Mouse (Mus musculus) hindbrain, embryonic 11.5 days (tissue): ENCODE data around the gene Pspn. TPM values are rescaled to one million over a fixed set of nuclear protein-coding genes. Genes with fewer than 3 reads are reported as not detected.

Source experiments
- ATAC-seq: fragments of 200-750 bp; cut with Nextera tagmentation; 2 replicates; pipeline ENCODE4 v1.8.0; 2017; ENCODE audit warnings: mild to moderate bottlenecking, moderate TSS enrichment, moderate library complexity; ENCODE audit not compliant: low FRiP score
- DNase-seq: peaks from one replicate; pipeline ENCODE4 v3.0.0-alpha.2; 2015; ENCODE audit warnings: low spot score
- H3K27ac ChIP-seq: fragments of 300-500 bp; sonication (generic); 2 replicates; pipeline ENCODE4 v1.5.1; 2014; ENCODE audit warnings: mild to moderate bottlenecking, low read depth, low read length
- H3K27me3 ChIP-seq: fragments of 300-500 bp; sonication (generic); 2 replicates; pipeline ENCODE4 v1.6.1; 2014; ENCODE audit warnings: mild to moderate bottlenecking, low read length, moderate library complexity, mixed read lengths; ENCODE audit not compliant: control insufficient read depth, insufficient read depth
- H3K36me3 ChIP-seq: fragments of 300-500 bp; sonication (generic); 2 replicates; pipeline ENCODE4 v1.6.1; 2014; ENCODE audit warnings: mild to moderate bottlenecking, low read length, moderate library complexity, mixed read lengths; ENCODE audit not compliant: control insufficient read depth, insufficient read depth
- H3K4me1 ChIP-seq: fragments of 300-500 bp; sonication (generic); replicated peaks from 2 replicates; pipeline ENCODE4 v1.6.1; 2014; ENCODE audit warnings: low read length, mixed read lengths; ENCODE audit not compliant: control insufficient read depth, insufficient read depth
- H3K4me2 ChIP-seq: fragments of 300-500 bp; sonication (generic); replicated peaks from 2 replicates; pipeline ENCODE4 v1.6.1; 2014; ENCODE audit warnings: mild to moderate bottlenecking, low read depth, low read length
- H3K4me3 ChIP-seq: fragments of 300-500 bp; sonication (generic); 2 replicates; pipeline ENCODE4 v1.5.1; 2014; ENCODE audit warnings: low read depth, low read length
- H3K9ac ChIP-seq: fragments of 300-500 bp; sonication (generic); 2 replicates; pipeline ENCODE4 v1.6.1; 2014; ENCODE audit warnings: low read depth, low read length
- H3K9me3 ChIP-seq: fragments of 300-500 bp; sonication (generic); 2 replicates; pipeline ENCODE4 v1.6.1; 2016; ENCODE audit warnings: low read length; ENCODE audit not compliant: control insufficient read depth
- WGBS: fragments of 180-500 bp; shearing (Covaris S2); extraction: QIAGEN DNeasy Blood & Tissue Kit; methylation state at CpG from one replicate; pipeline ENCODE4 v1.1.7; 2014; 5-methylcytosine and 5-hydroxymethylcytosine counted together
- polyA plus RNA-seq: library from polyadenylated mRNA; unstranded; fragments of >200 nt; fragmentation: Nextera tagmentation; extraction: Ambion mirVana; gene quantifications from 2 replicates; pipeline ENCODE4 v1.2.1, GENCODE M21; 2014

Gene Pspn
- polyA plus RNA-seq, 1 experiment from 2014 or later = not detected

- H3K4me2 ChIP-seq = no peak overlapping the region
These were observed 20.3 kb downstream of the Pspn start for GRCm38 (mm10) chr17:56979524-56979923.

DNA sequence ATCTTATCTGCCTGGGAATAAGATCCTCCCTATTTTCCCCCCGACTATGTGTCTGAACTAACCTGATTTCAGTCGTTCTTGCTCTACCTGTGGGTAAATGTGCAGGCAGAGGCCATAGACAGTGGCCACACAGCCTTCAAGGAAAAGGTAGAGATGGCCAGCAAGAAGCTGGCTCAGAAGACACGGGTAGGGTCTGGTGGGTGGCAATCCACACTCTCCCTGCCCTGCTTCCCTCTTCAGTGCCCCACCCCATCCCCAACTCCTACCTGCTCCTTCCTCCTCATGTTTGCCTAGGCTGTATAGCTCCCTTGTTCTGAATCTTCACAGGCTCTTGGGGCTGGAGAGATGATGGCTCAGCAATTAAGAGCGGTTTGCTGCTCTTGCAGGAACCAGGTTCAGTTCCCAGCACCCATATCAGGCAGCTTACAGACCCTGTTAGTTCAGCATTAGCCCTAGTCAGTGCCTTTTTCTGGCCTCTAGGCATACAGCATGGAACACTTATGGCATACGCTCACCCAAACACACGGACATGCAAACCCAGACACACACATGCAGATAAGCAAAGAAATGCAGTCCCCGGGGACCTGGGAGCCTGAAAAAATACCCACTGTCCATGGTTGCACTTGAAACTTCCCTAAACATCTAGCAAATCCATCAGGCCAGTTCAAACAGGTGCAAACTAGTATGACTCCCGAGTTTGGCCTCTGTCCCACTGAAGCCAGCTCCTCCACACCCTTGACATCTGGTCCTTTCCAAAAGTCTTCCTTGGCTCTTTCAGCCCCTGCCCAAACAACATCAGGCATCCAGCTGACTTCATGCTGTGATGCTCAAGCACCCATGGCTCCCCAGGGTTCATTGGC, 23.1 kb downstream of the Pspn start:
- no peak overlapping the region for H3K27ac ChIP-seq
- no peaks in the 10 kb centered on the region for H3K27me3 ChIP-seq
- WGBS = 77% methylated on average over 8 of the region's 8 CpGs
- H3K4me2 ChIP-seq = no peak overlapping the region
- H3K9ac ChIP-seq = no peak overlapping the region
- ATAC-seq = no peak
- H3K9me3 ChIP-seq = no peaks in the 10 kb centered on the region
- H3K36me3 ChIP-seq = no peaks in the 10 kb centered on the region
- H3K4me1 ChIP-seq = no peaks in the 10 kb centered on the region
- no peak overlapping the region for H3K4me3 ChIP-seq
- DNase-seq = no peak

More at GRCm38 (mm10) chr17:56979524-56979923, 20.3 kb downstream of the Pspn start:
- ATAC-seq (no peak), DNase-seq (no peak)
- no peaks in the 10 kb centered on the region for H3K4me1 ChIP-seq
- H3K27ac ChIP-seq = no peak overlapping the region
- no peak overlapping the region for H3K9ac ChIP-seq
- H3K9me3 ChIP-seq = no peaks in the 10 kb centered on the region
- no peaks in the 10 kb centered on the region for H3K27me3 ChIP-seq
- H3K4me3 ChIP-seq = no peak overlapping the region
- 39% methylated on average over 7 of the region's 8 CpGs for WGBS
- H3K36me3 ChIP-seq = no peaks in the 10 kb centered on the region

DNA sequence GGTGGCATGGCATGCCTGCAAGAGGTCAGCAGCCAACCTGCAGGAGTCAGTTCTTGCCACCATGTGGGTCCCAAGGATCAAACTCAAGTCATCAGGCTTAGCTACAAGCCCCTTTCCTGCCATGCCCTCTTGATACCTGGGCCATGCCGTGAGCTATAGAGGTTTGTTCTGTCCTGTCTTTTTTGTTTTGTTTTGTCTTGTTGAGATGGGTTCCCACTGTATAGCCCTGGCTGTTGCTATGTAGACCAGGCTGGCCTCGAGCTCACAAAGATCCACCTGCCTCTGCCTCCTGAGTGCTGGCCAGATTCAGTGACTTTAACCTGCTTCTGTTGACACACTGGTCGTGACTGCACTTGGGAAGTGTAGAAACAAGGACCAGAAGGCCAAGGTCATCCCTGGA, 24.4 kb downstream of the Pspn start:
- no peak overlapping the region for H3K4me2 ChIP-seq
- no peaks in the 10 kb centered on the region for H3K27me3 ChIP-seq
- DNase-seq = no peak
- 74% methylated on average over 3 of the region's 3 CpGs for WGBS
- H3K9ac ChIP-seq = no peak overlapping the region
- H3K9me3 ChIP-seq = no peaks in the 10 kb centered on the region
- H3K4me3 ChIP-seq = no peak overlapping the region
- no peak overlapping the region for H3K27ac ChIP-seq
- no peaks in the 10 kb centered on the region for H3K36me3 ChIP-seq
- H3K4me1 ChIP-seq = no peaks in the 10 kb centered on the region
- ATAC-seq = no peak

DNA sequence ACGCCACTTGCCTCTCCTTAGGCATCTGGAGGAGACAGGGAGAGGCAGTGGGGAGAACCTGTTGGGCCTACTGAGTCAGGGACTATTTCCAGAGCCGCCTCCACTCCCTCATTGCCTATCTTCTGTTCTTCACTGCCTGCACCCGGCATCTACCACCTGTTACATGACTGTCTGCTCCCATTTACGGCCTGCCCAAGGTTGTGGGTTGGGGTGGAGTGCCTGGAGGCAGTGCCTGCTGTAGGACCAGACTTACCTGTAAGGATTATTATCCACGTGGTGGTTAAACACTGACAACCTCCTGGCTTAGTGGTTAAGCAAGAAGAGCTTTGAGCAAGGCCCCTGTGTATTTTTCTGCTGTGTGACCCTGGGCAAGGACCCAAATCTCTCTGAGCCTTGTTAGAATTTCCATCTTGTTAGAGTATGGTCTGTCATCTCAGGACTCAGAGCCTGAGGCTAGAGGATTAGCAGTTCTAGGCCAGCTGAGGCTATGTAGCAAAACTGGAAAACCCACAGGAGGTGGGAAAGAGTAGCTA, 25.0 kb downstream of the Pspn start:
- H3K27ac ChIP-seq = no peak overlapping the region
- WGBS = 68% methylated on average over 5 of the region's 5 CpGs

GRCm38 (mm10) chr17:56973956-56974707, 25.7 kb downstream of the Pspn start:
- no peak overlapping the region for H3K4me3 ChIP-seq
- no peak overlapping the region for H3K9ac ChIP-seq
- H3K4me1 ChIP-seq = no peaks in the 10 kb centered on the region
- DNase-seq (no peak), ATAC-seq (no peak)
- no peaks in the 10 kb centered on the region for H3K36me3 ChIP-seq
- peaks cover 2% of the 10 kb centered on the region; the same call in 1 of the 2 replicates for H3K27me3 ChIP-seq
- no peak overlapping the region for H3K27ac ChIP-seq
- 63% methylated on average over 11 of the region's 14 CpGs for WGBS
- no peaks in the 10 kb centered on the region for H3K9me3 ChIP-seq
- H3K4me2 ChIP-seq = no peak overlapping the region

More for the DNA sequence above, 25.0 kb downstream of the Pspn start:
- ATAC-seq (no peak), DNase-seq (no peak)
- H3K4me1 ChIP-seq = no peaks in the 10 kb centered on the region
- no peak overlapping the region for H3K4me3 ChIP-seq
- no peak overlapping the region for H3K4me2 ChIP-seq
- H3K9me3 ChIP-seq = no peaks in the 10 kb centered on the region
- no peaks in the 10 kb centered on the region for H3K36me3 ChIP-seq
- peaks cover 2% of the 10 kb centered on the region; the same call in 1 of the 2 replicates for H3K27me3 ChIP-seq
- no peak overlapping the region for H3K9ac ChIP-seq

- no peak for DNase-seq
- no peaks in the 10 kb centered on the region for H3K9me3 ChIP-seq
- no peak for ATAC-seq
- no peak overlapping the region for H3K4me3 ChIP-seq
- H3K4me1 ChIP-seq = no peaks in the 10 kb centered on the region
- H3K27me3 ChIP-seq = peaks cover 2% of the 10 kb centered on the region; the same call in 1 of the 2 replicates
- H3K36me3 ChIP-seq = no peaks in the 10 kb centered on the region
- H3K9ac ChIP-seq = no peak overlapping the region
- H3K27ac ChIP-seq = no peak overlapping the region
- H3K4me2 ChIP-seq = no peak overlapping the region
- WGBS = 68% methylated on average over 5 of the region's 5 CpGs
These were observed 29.7 kb downstream of the Pspn start for GRCm38 (mm10) chr17:56970081-56970480.

GRCm38 (mm10) chr17:56969321-56969720, 30.5 kb downstream of the Pspn start:
- DNase-seq (no peak), ATAC-seq (no peak)
- 74% methylated on average over 3 of the region's 3 CpGs for WGBS
- no peak overlapping the region for H3K4me2 ChIP-seq
- H3K4me3 ChIP-seq = no peak overlapping the region
- H3K4me1 ChIP-seq = no peaks in the 10 kb centered on the region
- no peaks in the 10 kb centered on the region for H3K9me3 ChIP-seq
- no peak overlapping the region for H3K9ac ChIP-seq
- peaks cover 2% of the 10 kb centered on the region; the same call in 1 of the 2 replicates for H3K27me3 ChIP-seq
- no peaks in the 10 kb centered on the region for H3K36me3 ChIP-seq
- no peak overlapping the region for H3K27ac ChIP-seq

- no peak for DNase-seq
- Histone ChIP-seq H3K27me3 (no peaks in the 10 kb centered on the region), H3K4me2 (no peak overlapping the region), H3K36me3 (no peaks in the 10 kb centered on the region), H3K4me3 (no peak overlapping the region), H3K9ac (no peak overlapping the region), H3K4me1 (no peaks in the 10 kb centered on the region), H3K9me3 (no peaks in the 10 kb centered on the region), H3K27ac (no peak overlapping the region)
- no peak for ATAC-seq
- WGBS = 79% methylated on average over 6 of the region's 6 CpGs
These were observed 36.2 kb downstream of the Pspn start for GRCm38 (mm10) chr17:56963646-56964045.
